ENCODE assay signal across 9 mouse cellular contexts in genomic region chr2:162943148-162943846, GRCm38 (mm10). TPM values are rescaled to one million over a fixed set of nuclear protein-coding genes. Genes with fewer than 3 reads are reported as not detected.
A peak's percentile ranks its signal among the peaks of the same experiment; 100 is the strongest.
DNase-seq lines count a peak whose midpoint lies in the region; ATAC-seq lines count a peak whose summit lies in the region.
"Had no signal": no experiment of that assay in that cellular context is flagged by ENCODE, and none has a peak within 500 bp of the region (broad histone marks: within the 10 kb centered on the region; RNA-seq: fewer than 3 reads in every experiment).

TSS of gene L3mbtl1 (plus strand) at chr2:162943472.

- H3K27me3 ChIP-seq in embryonic facial prominence, embryonic 12.5 days, result peaks cover 28% of the 10 kb centered on the region
- peaks cover 51% of the 10 kb centered on the region for H3K27me3 ChIP-seq in hindbrain, embryonic 10.5 days (ENCODE audit: insufficient read depth, poor library complexity, severe bottlenecking)
- H3K27me3 ChIP-seq in midbrain, embryonic 16.5 days (ENCODE audit: control insufficient read depth, insufficient read depth, low read depth, low read length), result no peaks in the 10 kb centered on the region; the same call in 1 of the 2 replicates

- no peaks in the 10 kb centered on the region for H3K9me3 ChIP-seq in embryonic facial prominence, embryonic 12.5 days
- H3K9me3 ChIP-seq in hindbrain, embryonic 10.5 days, result no peaks in the 10 kb centered on the region
- no peaks in the 10 kb centered on the region for H3K9me3 ChIP-seq in midbrain, embryonic 16.5 days (replicated peaks; ENCODE audit: control insufficient read depth, low read length, poor library complexity, severe bottlenecking)

- WGBS in embryonic facial prominence, embryonic 12.5 days, result under 1% methylated on average over 40 of the region's 40 CpGs
- WGBS in hindbrain, embryonic 10.5 days, result under 1% methylated on average over 40 of the region's 40 CpGs
- under 1% methylated on average over 39 of the region's 40 CpGs for whole genome bisulfite sequencing in midbrain, embryonic 16.5 days

- H3K4me3 ChIP-seq in embryonic facial prominence, embryonic 12.5 days, result peak within 1 kb of the TSS; percentile 53
- peak within 1 kb of the TSS; percentile 59 for H3K4me3 ChIP-seq in hindbrain, embryonic 10.5 days
- H3K4me3 ChIP-seq in midbrain, embryonic 16.5 days (ENCODE audit: low read depth, low read length), result peak within 1 kb of the TSS; percentile 55

- H3K4me1 ChIP-seq in embryonic facial prominence, embryonic 12.5 days, result peaks cover 6% of the 10 kb centered on the region
- peaks cover 24% of the 10 kb centered on the region for H3K4me1 ChIP-seq in hindbrain, embryonic 10.5 days (replicated peaks)
- H3K4me1 ChIP-seq in midbrain, embryonic 16.5 days (ENCODE audit: control insufficient read depth, insufficient read depth, low read length), result peaks cover 6% of the 10 kb centered on the region; the same call in 1 of the 2 replicates

- peaks cover 20% of the 10 kb centered on the region for H3K36me3 ChIP-seq in embryonic facial prominence, embryonic 12.5 days
- peaks cover 30% of the 10 kb centered on the region for H3K36me3 ChIP-seq in hindbrain, embryonic 10.5 days
- peaks cover 9% of the 10 kb centered on the region for H3K36me3 ChIP-seq in midbrain, embryonic 16.5 days (ENCODE audit: control insufficient read depth, insufficient read depth, low read length)

- H3K4me2 ChIP-seq in embryonic facial prominence, embryonic 12.5 days (replicated peaks), result peak within 1 kb of the TSS; percentile 93
- peak within 1 kb of the TSS; percentile 89 for H3K4me2 ChIP-seq in midbrain, embryonic 16.5 days (ENCODE audit: low read length)

- no peak within 1 kb of the TSS for H3K27ac ChIP-seq in embryonic facial prominence, embryonic 12.5 days
- peak within 1 kb of the TSS; percentile 6; the same call in 1 of the 2 replicates for H3K27ac ChIP-seq in hindbrain, embryonic 10.5 days
- H3K27ac ChIP-seq in midbrain, embryonic 16.5 days (ENCODE audit: low read length), result peak within 1 kb of the TSS; percentile 75
- H3K27ac ChIP-seq: macrophage had no signal

- H3K9ac ChIP-seq in embryonic facial prominence, embryonic 12.5 days, result peak within 1 kb of the TSS; percentile 55
- peak within 1 kb of the TSS; percentile 69 for H3K9ac ChIP-seq in midbrain, embryonic 16.5 days (ENCODE audit: low read depth, low read length)

- intact Hi-C loops in gastrocnemius, postnatal 14 days (cut with DNase I; ENCODE audit: low total_unique reads), result no loop called here
- intact Hi-C loops in gastrocnemius, postnatal 36 days (cut with DNase I), result no loop called here
- intact Hi-C loops in left cerebral cortex, postnatal 14 days (cut with DNase I), result loop anchor here (10.0 kb wide), 1 partner anchor 472 kb away; no protein-coding TSS in a partner anchor

- peak; percentile 26 for DNase-seq in gastrocnemius, postnatal 14 days
- DNase-seq in gastrocnemius, postnatal 36 days, result no peak
- peak; percentile 15 for DNase-seq in T-cell, adult 2 months (ENCODE audit: low spot score)
- peak; percentile 39 for DNase-seq in hindbrain, embryonic 10.5 days (ENCODE audit: low spot score)
- DNase-seq in left cerebral cortex, postnatal 14 days (ENCODE audit: low spot score in 2 of 2), result peak; percentile 45 to 57
- DNase-seq in urinary bladder, postnatal 36 days (ENCODE audit: low spot score in 2 of 2), result no peak

- ATAC-seq in embryonic facial prominence, embryonic 12.5 days (ENCODE audit: insufficient number of reproducible peaks, insufficient read depth, low FRiP score, low TSS enrichment), result 0 out of 2 replicates have a peak, but pooled peaks have one; percentile 38
- ATAC-seq in midbrain, embryonic 16.5 days, result peak; percentile 90

RNA-seq across cellular contexts. Expression of gene L3mbtl1, which starts in this region (rescaled TPM):
- not detected for total RNA-seq in gastrocnemius, postnatal 14 days (2021)
- not detected for total RNA-seq in gastrocnemius, postnatal 36 days (2021)
- 0.17 and 0.28 TPM in 2 replicates for polyA plus RNA-seq in embryonic facial prominence, embryonic 12.5 days (2016; fragmentation: Nextera tagmentation; extraction: Ambion mirVana)
- 0.16 and 0.30 TPM in 2 replicates for polyA plus RNA-seq in hindbrain, embryonic 10.5 days (2016; fragmentation: Nextera tagmentation; extraction: Ambion mirVana)
- total RNA-seq in left cerebral cortex, postnatal 14 days (2021), result 10 to 100 TPM; 24.1 to 24.9 TPM
- polyA plus RNA-seq in midbrain, embryonic 16.5 days (2015; fragmentation: Nextera tagmentation; extraction: Ambion mirVana), result 4.6 and 8.3 TPM in 2 replicates
- polyA plus RNA-seq: macrophage had no signal

Comparison
In these comparisons a context has a peak if more than half of its experiments do, and no peak if none do; other contexts are left out.
1. RNA of gene L3mbtl1 (total RNA-seq): 24.1 to 24.9 TPM in left cerebral cortex, postnatal 14 days; not detected in gastrocnemius, postnatal 36 days and not detected in gastrocnemius, postnatal 14 days; every median in the first group is over 10 times any median in the second.
2. Peak in DNase-seq in gastrocnemius, postnatal 14 days; RNA of the gene not detected or under 1 TPM.
3. Peak in ATAC-seq, H3K4me3 ChIP-seq, H3K9ac ChIP-seq and H3K4me2 ChIP-seq in embryonic facial prominence, embryonic 12.5 days; RNA of the gene not detected or under 1 TPM.
4. Peak in DNase-seq, H3K4me3 ChIP-seq and H3K27ac ChIP-seq in hindbrain, embryonic 10.5 days; RNA of the gene not detected or under 1 TPM.
5. DNase-seq: peak in T-cell, adult 2 months (single experiment) and left cerebral cortex, postnatal 14 days (2 of 2); none in gastrocnemius, postnatal 36 days (0 of 2) and urinary bladder, postnatal 36 days (0 of 2).
6. Peak in every context shown above with its lines, with median percentiles within 50 percentile points of each other: H3K4me3 ChIP-seq.